Mouse (Mus musculus) cerebellum, adult 2 months (tissue): Measurements from ENCODE around the gene Evpl.

ENCODE experiments used
- CTCF ChIP-seq: fragments of 200-500 bp; IDR thresholded peaks from 2 replicates; pipeline ENCODE4 v1.5.1; 2011; ENCODE audit warnings: low read depth, mild to moderate bottlenecking, control low read depth, low read length, moderate library complexity, borderline replicate concordance; ENCODE audit not compliant: insufficient read depth
- POLR2A ChIP-seq: fragments of 200-500 bp; IDR thresholded peaks from 2 replicates; pipeline ENCODE4 v1.6.1; 2011; ENCODE audit warnings: low read length, control low read depth, borderline replicate concordance; ENCODE audit not compliant: insufficient read depth

DNA sequence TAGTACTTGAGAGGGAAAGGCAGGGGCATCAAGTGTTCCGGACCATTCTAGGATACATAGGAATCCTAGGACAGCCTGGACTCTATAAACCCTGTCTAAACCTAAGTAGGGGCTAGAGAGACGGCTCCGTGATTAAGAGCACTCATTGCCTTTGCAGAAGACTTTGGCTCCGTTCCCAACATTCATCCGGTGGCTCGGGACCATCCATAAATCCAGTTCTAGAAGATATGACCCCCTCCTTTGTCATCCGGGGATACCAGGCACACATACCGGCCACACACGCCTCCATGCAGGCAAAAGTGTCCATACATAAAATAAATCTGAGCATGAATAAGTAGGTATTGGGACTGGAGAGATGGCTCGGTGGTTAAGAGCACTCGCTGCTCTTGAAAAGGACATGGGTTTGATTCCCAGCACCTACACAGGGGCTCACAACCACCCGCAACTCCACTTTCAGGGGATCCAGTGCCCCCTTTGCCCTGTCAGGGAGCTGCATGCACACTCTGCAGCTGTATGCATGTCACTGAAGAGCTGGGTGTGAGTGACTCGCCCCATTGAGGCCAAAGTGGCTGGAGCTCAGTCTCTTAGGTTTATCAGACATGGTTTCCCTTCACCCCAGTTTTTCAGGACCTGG, 23.9 kb downstream of the Evpl start:
- no peak for TF ChIP-seq CTCF
- TF ChIP-seq POLR2A = no peak
